Mouse (Mus musculus) heart, postnatal 14 days (tissue): ENCODE measurements at regions not wholly inside any gene's neighbourhood (a gene's known extent, or its start where the extent isn't known, plus 50 kb on each side); places are given as distances from the start of the nearest gene placed in this dataset.
A peak's percentile ranks its signal among the peaks of the same experiment; 100 is the strongest.

ENCODE experiments used
- DNase-seq, 2 experiments: peaks; one replicate each; pipeline ENCODE4 v3.0.0; 2021 to 2022
- intact Hi-C: fragments of 180-260 bp; cut with DNase I; formaldehyde crosslinking; loops from one replicate; pipeline ENCODE4 v1.15.1; 2025

DNA sequence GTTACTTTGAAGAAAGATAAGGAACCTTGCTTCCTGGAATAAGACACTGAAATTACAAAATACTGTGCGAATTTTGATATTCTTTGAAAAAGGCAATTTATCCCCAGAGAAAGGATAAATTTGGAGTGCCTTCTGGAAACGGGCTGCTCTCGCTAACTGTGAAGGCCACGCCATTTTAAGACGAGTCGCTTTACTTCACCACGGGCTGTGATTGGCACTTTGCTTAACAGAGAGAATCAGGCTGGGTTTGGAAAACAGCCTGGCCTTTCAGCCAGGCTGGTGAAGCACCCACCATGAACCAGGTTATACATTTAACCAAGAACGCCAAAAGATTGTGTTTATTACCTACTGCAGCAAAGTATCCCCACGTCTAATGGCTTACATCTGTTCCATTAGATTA is 132.7 kb downstream of the Gm9817 start:
- intact Hi-C loops = no loop called here
- DNase-seq = no peak

DNA sequence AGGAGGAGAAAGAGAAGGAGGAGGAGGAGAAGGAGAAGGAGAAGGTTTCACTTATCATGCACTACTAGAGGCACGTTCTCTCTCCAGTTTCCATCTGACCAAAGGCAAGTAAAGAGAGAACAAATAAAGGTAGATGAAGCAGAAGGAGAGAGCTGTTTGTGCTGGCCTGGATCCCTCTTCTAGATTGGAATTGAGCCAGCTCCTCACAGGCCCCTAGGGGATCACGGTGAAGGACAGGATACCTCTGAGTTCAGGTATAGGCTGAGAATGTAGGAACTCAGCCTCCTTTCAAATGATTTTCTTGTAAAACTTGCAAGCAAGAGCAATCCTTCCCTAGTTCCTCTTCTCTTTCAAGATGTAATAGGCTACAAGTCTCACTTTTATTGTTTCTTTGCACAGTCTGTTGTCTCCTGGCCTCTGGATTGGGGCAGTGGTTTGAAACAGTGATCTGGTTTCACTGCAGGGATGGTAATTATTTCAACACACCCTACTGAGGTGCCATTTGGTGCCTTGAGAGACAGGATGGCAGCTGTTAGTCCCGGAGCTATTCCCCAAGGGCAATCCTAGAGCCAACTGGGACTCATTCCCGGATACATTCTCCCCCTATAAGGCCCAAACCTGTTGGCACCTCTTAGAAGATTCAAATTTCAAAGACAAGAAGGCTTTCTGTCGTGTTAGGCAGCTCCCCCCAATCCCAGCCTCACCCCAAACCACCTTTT is 134.8 kb downstream of the Gm9817 start:
- DNase-seq = no peak
- intact Hi-C loops = no loop called here

DNA sequence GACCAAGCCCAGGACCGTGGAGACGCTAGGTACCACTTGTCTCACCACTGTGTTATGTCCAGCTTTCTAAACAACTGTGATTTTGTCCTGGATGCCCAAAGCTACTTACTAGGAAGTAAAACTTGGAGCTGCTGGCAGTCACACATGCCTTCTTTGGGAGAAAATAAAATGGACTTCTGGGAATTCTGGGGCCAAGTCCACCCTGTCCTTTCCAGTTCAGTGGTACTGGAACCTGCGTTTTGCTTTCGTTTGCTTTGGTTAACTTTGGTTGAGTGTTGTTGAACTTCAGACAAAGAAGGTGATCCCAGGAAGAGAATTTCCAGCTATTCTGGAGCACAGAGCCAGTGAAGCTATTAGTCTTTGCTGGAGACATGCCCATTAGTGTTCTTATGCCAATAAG is 139.8 kb downstream of the Gm9817 start:
- DNase-seq = no peak
- intact Hi-C loops = no loop called here

DNA sequence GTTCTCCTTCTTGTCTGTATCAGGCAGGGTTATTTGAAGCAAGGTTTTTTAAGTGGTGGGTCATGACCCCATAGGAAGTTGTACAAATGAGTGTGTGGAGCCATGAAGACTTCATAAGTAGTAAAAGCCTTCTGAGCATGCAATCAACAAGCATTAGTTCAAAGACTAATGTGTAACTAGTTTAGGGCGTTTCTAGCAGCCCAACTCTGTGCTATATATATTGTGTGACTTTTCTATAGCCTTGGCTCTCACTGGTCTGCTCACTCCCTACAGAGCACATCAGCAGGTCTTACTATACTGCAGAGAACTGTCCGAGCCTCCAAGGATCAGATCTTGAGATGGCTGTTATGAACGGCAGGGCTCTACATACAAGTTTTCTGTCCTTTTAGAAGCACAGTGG is 141.2 kb downstream of the Gm9817 start:
- no peak for DNase-seq
- intact Hi-C loops = no loop called here

DNA sequence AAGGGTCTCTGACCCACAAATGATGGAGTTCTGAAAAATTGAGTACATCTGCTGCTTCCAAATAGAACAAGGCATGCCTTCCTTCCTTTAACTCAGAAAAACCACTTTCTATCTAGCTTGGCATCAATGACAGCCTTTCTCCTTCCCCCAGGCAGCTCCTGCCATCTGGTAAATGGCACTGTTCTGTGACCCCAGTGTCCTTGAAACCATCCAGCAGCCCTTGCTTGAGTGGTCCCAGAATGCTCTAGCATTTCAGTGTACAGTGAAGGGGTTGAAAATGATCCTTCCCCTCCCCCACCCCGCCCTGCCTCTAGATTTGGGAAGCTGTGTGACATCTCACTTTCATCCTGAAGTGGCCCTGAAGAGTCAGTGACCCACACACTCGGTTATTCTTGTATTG is 152.3 kb downstream of the Gm9817 start:
- no peak for DNase-seq
- intact Hi-C loops = no loop called here

DNA sequence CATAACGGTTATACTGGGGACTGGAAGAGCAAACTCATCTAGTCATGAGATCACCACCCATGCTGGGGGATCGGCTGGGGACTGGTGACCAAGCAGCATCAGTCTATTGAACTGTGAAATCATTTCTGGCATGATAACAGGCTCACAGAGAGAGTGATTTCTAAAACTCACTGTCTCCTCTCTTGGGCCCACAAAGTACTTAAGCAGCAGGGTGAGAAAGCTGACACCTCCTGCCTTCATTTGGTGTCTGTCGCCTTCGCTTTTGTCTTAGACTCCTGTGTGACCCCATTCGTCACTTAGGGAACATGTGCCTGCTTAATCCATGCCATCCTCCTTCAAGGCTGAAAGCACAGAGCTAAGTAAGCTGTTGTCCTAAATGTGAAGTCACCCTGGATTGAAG is 154.3 kb upstream of the Mylip start:
- intact Hi-C loops = no loop called here
- no peak for DNase-seq

DNA sequence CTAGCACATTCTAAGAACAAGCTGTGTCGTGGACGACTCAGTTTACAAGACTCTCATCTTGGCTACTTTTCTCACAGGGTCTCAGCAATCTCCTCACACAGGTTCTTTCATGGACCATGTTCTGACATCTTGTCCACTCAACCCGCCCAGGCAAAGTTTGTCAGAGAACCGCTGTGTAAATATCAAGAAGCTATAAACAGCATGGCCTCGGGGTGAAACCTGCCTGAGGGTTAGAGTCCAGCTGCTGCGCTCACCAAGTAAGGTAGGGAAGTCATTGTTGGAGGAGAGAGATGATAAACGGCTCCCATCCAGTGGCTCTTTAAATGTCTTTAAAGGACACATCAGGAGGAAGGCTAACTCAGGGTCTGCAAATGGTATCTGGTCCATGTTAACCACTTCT is 151.3 kb upstream of the Mylip start:
- intact Hi-C loops = no loop called here
- no peak for DNase-seq

DNA sequence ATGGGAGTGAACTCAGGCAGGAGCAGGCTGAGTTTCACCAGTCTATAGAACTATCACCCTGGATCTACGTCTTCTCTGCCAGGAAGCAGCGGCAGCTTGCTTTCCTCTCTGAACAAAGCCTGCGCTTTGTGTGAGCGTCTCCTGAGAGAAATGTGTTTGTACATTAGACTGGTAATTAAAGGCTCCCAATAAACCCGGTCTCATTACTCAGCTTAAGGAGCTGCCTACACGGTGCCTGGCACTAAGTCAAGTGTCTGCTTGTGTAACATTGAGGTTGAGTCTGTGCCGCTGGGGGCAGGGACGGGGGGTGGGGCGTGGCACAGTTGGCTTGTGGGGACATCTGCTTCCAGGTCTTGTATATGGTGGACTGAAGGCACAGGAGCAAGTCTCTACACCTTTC is 150.4 kb upstream of the Mylip start:
- intact Hi-C loops = no loop called here
- DNase-seq = peak in 1 of 2 experiments; percentile 14

DNA sequence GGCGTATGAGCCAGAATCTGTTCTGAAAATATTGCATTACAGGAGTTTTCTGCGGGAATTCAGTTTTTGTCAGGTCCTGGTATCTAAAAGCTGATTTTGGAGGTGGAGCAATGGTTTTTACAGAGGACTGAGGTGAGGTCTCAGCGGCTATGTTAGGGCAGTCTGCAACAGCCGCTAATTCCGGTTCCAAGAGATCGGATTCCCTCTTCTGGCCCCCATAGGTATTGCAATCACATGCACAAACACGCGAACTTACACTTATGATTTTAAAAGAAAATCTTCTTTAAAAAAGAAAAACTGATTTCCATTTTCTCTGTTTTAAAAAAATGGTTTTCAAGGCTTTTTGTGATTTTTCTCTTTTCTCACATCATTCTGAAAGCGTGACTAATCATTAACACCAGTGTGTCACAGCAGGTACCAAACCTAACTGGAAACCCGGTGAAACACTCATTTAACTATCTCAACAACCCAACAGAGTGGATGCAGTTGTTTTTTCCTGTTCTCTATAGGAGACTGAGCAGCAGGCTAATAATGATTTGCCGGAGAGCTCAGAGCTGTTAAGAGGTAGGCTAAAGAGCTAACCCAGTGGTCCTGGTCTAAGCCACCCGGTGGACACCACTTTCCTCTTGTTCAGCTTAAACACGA is 149.4 kb upstream of the Mylip start:
- intact Hi-C loops = no loop called here
- no peak for DNase-seq

DNA sequence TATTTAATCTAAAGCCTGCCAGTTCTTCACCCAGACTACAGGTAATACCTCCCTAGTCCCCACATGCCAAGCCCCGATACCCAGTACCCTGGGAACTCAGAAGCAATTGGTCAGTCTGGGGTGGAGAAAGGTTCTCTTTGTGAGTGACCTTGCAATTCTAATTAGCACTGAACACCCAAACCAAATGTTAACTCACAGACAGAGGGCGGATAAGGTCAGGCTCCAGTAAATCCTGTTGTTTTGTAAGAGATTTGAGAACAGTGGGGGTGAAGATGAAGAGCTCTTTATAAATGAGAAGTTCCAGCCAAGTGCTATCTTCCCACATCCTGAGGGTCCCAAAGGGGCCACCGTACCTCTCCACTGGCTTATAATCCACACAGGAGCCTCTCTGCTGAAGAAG is 147.3 kb upstream of the Mylip start:
- intact Hi-C loops = no loop called here
- DNase-seq = no peak

DNA sequence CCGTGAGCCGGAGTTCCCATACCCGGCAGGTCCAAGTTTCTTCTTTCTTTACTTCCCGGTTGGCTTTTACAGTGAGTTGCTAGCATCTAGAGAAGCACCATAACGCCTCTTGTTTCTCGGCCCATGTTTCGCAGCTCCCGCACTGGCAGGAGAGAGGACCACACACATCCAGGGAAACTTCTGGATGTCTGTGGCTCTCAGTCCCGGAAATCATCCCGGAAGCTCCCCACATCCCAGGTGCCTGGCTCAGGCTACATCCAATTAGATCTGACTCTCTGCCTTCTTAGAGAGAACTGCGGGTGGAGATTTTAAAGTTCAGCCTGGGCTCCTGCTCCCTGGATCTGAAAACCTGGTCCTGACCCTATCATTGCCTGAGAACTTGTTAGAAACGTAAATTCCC is 146.8 kb upstream of the Mylip start:
- no peak for DNase-seq
- intact Hi-C loops = no loop called here

DNA sequence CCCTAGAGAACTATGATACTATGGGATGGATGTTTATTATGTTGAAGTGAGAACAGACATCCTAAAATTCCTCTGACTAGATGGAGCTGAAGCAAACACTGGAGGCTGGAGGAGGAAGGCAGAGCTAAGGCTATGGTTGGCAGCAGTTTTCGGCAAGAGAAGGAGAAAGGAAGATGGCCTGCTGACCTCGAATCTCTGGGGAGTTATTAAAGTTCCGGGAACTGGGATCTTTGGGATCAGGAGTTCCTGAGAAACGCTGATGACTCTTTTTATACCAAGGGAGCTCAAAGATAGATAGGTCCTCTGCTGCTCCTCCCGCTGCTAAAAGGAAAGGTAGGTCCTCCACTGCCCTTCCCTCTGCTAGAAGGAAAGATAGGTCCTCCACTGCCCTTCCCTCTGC is 143.9 kb upstream of the Mylip start:
- intact Hi-C loops = no loop called here
- DNase-seq = no peak

DNA sequence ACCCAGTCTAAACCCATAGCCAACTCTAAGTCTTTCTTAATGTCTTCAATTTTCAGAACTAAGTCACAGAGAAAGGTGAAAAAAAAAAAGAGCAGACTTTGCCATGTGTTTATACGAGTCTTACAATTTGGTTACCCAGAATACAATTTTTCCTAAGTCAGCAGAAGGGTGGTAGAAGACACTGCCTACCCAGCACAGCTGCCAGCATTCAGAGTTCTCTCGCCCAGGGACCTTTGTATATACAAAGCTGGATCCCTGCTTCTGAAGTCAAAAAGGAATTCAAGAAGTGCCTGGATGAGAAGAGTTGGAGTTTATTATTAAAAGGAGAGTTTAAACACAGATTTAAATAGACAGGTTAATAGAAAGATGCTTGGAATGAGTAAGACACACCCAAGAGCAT is 143.2 kb upstream of the Mylip start:
- no peak for DNase-seq
- intact Hi-C loops = no loop called here

DNA sequence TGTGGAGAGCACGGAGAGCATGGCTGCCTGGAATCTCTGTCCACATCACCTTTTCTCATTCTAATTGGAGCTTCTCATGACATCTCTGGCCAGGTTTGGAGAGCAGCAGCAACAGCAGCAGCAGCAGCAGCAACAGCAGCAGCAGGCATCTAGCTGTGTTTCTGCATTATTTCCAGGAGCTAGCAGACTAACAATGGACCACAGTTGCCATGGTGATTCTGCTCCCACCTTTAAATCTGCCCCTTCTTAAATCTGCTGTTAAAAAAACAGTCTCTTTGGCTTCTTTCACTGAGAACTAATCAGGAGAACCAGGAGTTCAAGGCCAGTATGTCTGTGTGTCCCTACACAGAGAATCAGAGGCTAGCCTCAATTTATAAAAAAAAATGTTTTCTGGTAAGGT is 139.5 kb upstream of the Mylip start:
- intact Hi-C loops = no loop called here
- no peak for DNase-seq

DNA sequence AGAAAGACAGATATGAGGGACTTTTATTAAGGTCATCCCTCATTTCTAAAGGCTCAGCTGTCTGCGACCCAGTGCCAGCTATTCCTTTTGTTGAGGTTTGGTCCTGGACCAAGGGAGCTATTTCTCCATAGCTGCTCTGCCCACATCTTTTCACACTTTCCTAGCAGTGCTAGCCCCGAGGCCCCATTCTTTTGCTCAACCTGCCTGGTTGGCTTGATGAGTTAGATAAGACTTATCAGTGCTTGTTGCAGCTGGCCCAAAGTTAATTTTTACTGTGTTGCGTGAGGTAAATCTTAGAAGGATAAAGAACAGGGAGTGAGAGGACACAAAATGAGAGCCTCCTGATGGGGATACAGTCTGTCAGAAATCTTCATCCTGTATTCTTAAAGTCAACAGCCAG is 138.5 kb upstream of the Mylip start:
- intact Hi-C loops = no loop called here
- DNase-seq = no peak

DNA sequence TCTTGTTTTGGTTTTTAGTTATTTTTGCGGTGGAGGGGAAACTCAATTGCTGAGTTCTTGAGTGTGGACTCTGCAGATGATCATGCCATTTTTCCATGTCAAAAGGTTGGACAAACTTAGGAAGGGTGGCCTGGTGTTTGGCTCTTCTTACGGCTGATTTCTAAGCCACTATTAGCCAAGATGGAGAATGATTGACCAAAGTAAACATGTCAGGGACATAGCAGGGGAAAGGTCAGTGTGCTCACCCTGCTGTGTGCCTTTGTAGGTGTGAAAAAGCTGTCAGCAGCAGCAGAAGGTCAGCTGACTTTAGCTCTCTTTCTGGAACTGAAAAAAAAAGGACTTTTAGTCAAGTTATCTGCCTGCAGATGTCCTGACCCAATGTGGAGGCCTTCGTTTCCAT is 137.4 kb upstream of the Mylip start:
- DNase-seq = no peak

DNA sequence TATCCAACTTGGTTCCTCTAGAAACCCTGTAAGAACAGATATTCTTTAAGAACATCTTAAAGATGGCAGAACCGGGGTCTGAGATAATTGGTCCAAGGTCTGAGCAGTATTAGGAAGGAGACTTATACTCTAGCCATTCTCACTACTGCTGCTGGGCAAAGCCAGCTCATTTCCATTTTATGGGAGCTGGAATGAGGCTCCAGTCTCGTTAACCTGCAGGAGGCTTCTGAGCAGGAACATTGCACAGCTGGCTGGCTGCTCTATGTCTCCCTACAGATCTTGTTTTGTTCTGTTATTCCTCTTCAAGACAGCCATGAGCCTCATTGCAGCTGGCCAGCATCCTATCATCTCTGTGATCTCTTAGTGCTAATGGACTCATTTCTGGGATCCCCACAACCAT is 136.3 kb upstream of the Mylip start:
- intact Hi-C loops = no loop called here
- DNase-seq = no peak

More for the DNA sequence above, 137.4 kb upstream of the Mylip start:
- intact Hi-C loops = no loop called here

DNA sequence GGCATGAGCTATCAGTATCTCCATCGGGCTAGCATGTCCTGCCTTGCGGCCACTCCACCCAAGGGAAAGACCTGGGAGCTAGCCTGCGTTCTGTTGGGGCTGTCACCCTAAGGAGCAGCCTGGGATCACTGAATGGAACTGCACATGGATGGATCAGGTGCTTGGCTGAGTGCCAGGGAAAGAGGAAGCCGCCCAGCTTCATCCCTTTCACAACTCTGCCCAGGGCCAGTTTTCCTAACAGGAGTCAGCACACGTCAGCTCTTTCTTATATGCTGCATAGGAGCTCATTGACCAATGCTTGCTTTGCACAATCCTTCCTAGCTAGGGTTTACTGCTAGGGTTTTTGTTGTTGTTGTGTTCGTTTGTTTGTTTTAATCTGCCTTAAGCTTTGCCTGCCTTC is 134.3 kb upstream of the Mylip start:
- DNase-seq = peak in 1 of 2 experiments; percentile 6
- intact Hi-C loops = no loop called here

DNA sequence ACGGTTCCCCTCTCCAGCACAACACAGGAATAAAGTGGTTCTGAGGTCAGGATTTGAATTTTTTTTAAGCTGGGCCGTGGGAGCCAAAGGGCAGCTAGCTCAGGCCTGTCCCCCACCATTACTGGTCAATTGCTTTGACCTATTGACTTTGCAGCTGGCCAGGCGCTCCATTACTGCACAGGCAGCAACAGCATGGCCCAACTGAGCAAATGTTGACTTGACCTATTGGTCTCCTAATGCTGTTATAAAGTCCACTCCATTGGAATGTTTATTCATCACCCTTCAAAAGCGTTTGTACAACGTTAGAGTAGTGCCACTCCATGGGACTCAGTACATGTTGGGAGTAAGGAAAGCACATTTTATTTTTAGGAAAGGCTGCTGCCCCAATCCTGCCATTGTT is 127.5 kb upstream of the Mylip start:
- no peak for DNase-seq
- intact Hi-C loops = no loop called here

DNA sequence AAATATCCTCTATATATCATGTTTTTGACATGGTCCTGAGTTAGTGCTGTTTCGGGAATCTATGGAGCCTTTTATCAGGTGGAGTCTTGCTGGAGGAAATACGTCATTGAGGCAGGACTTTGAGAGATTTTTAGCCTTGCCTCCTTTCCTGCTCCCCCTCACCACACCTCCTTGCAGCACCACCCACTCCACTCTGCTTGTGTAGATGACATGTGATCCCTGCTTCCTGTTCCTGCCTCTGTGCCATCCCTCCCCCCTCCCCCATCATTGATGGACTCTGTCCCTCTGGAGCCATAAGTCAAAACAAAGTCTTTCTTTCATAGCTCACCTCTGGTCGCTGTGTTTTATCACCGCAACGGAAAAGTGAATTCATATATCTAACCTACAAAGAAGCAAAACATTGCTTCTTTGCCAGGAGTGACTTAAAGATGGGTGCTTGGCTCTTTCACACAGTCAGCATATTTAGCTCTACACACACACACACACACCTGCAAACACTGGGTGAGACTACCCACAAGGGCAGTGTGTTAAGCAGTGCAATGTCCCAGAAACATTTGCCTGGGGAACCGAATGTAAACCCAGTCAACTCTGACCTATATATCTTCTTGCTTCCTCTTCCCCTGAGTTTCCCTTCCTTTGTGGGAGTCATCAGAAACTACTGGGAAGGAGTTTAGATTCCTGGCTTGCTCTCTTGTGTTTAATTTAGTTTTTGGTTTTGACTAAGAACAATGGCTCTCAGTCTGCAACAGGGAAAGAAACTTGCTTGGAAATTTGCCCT is 123.1 kb upstream of the Mylip start:
- intact Hi-C loops = no loop called here
- DNase-seq = peak in 1 of 2 experiments; percentile 18

DNA sequence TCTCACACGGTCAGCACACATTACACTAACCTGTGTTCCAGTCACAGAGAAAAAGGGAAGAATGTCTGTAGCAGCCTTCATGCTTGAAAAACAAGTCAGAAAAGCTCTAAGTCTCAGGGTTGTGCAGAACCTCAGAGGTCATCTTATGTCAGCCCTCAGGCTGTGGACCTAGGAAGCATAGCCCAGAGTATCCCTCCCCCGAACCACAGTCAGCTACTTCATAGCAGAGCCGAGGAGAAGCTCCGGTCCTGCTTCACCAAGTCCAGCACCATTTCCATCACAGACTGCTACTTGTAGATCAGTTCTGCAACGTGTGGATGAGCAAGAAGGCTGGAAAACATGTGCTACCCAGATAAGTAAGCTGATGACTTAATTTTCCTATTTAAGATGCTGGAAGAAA is 122.1 kb upstream of the Mylip start:
- intact Hi-C loops = no loop called here
- DNase-seq = no peak

DNA sequence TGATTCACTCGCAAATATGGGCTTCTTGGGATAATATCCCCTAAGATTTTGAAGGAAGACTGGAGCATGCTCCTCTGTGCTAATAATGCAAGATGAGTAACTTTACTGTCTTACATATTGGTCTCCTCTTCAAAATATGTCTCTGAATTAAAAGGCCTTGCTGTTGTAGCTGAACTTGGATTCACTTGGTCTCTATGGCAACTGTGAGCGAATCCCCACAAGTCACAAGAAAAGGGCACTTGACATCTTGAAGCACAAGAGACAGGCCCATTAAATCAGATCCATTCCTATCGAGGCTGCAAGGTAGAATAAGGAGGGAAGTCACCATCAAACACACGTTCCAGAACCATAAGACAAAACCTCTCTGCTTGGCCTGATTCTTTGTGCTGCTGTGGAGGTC is 121.6 kb upstream of the Mylip start:
- intact Hi-C loops = no loop called here
- no peak for DNase-seq
